Mouse (Mus musculus) left cerebral cortex, postnatal 14 days (tissue): ENCODE measurements around the gene Lgals7. TPM values are rescaled to one million over a fixed set of nuclear protein-coding genes. Genes with fewer than 3 reads are reported as not detected.
A peak's percentile ranks its signal among the peaks of the same experiment; 100 is the strongest.
"Not testable (repeated sequence)": the region's sequence is repeated elsewhere in the genome, so short reads cannot be mapped to it uniquely, and the experiment has no call there.

Source experiments
- DNase-seq, 2 experiments: peaks; one replicate each; pipeline ENCODE4 v3.0.0; 2021 to 2022; ENCODE audit warnings: low spot score in 2 of 2, mixed read lengths in 1 of 2
- intact Hi-C: fragments of 180-260 bp; cut with DNase I; formaldehyde crosslinking; loops from one replicate; pipeline ENCODE4 v1.15.1; 2025
- total RNA-seq, 2 experiments: library from RNA; stranded (reverse); gene quantifications; 2 replicates each; pipeline ENCODE4 v1.2.3; 2021

The Lgals7 gene
- total RNA-seq, 2 experiments from 2014 or later = 0.47 TPM; not detected in 1

GRCm38 (mm10) chr7:28866769-28867507 is 3.3 kb downstream of the Lgals7 start:
- no peak for DNase-seq
- intact Hi-C loops = loop anchor here (2.0 to 5.0 kb wide), 2 partner anchors 40 to 72 kb away; partner anchors contain the start of gene Ech1

GRCm38 (mm10) chr7:28867508-28868340 is 4.1 kb downstream of the Lgals7 start:
- intact Hi-C loops = loop anchor here (2.0 to 5.0 kb wide), 2 partner anchors 40 to 73 kb away; partner anchors contain the start of gene Ech1
- DNase-seq = peak; percentile 33 to 67

- intact Hi-C loops = no loop called here
- no peak for DNase-seq
Measured at GRCm38 (mm10) chr7:28870901-28871664, 7.4 kb downstream of the Lgals7 start.

- intact Hi-C loops = no loop called here
- no peak for DNase-seq
Measured at GRCm38 (mm10) chr7:28874565-28874964, 10.9 kb downstream of the Lgals7 start.

- intact Hi-C loops = no loop called here
- DNase-seq = no peak
Measured at GRCm38 (mm10) chr7:28876099-28876498, 12.4 kb downstream of the Lgals7 start.

- intact Hi-C loops = no loop called here
- no peak for DNase-seq
Measured at GRCm38 (mm10) chr7:28877155-28877554, 13.5 kb downstream of the Lgals7 start.

GRCm38 (mm10) chr7:28877856-28878255 is 14.2 kb downstream of the Lgals7 start:
- no peak for DNase-seq
- intact Hi-C loops = no loop called here

GRCm38 (mm10) chr7:28879606-28880005 is 16.0 kb downstream of the Lgals7 start:
- intact Hi-C loops = no loop called here
- no peak for DNase-seq

- intact Hi-C loops = no loop called here
- DNase-seq = no peak
Measured at GRCm38 (mm10) chr7:28880554-28880953, 16.9 kb downstream of the Lgals7 start.

GRCm38 (mm10) chr7:28881199-28881598 is 17.5 kb downstream of the Lgals7 start, which contains the start of gene Capn12:
Gene Capn12 (plus strand): TSS chr7:28881422.
- intact Hi-C loops = no loop called here
- no peak for DNase-seq

- intact Hi-C loops = no loop called here
- DNase-seq = no peak
Measured at GRCm38 (mm10) chr7:28883039-28883438, 19.4 kb downstream of the Lgals7 start.

GRCm38 (mm10) chr7:28883704-28884103 is 20.1 kb downstream of the Lgals7 start:
- DNase-seq, intact Hi-C loops: not testable (repeated sequence)

- no peak for DNase-seq
- intact Hi-C loops = no loop called here
Measured at GRCm38 (mm10) chr7:28886486-28886885, 22.8 kb downstream of the Lgals7 start.

GRCm38 (mm10) chr7:28888701-28889161 is 25.1 kb downstream of the Lgals7 start:
- intact Hi-C loops = no loop called here
- no peak for DNase-seq

- no peak for DNase-seq
- intact Hi-C loops = no loop called here
Measured at GRCm38 (mm10) chr7:28892601-28893000, 28.9 kb downstream of the Lgals7 start.

- intact Hi-C loops = no loop called here
- DNase-seq = no peak
Measured at GRCm38 (mm10) chr7:28893643-28894265, 30.1 kb downstream of the Lgals7 start.

- DNase-seq = no peak
- intact Hi-C loops = loop anchor here (5.0 kb wide), 1 partner anchor 78 kb away; no protein-coding TSS in a partner anchor
Measured at GRCm38 (mm10) chr7:28894942-28895341, 31.3 kb downstream of the Lgals7 start.

GRCm38 (mm10) chr7:28897661-28898060 is 34.0 kb downstream of the Lgals7 start:
- intact Hi-C loops = loop anchor here (5.0 kb wide), 1 partner anchor 80 kb away; no protein-coding TSS in a partner anchor
- no peak for DNase-seq

- DNase-seq = no peak
- intact Hi-C loops = loop anchor here (5.0 kb wide), 2 partner anchors 62 to 83 kb away; partner anchors contain the start of gene Actn4
Measured at GRCm38 (mm10) chr7:28899972-28900371, 36.3 kb downstream of the Lgals7 start.
